Mouse (Mus musculus) forebrain, embryonic 13.5 days (tissue): ENCODE data around the gene Uggt1. TPM values are rescaled to one million over a fixed set of nuclear protein-coding genes. Genes with fewer than 3 reads are reported as not detected.
A peak's percentile ranks its signal among the peaks of the same experiment; 100 is the strongest.

Experiments
- ATAC-seq: fragments of 200-750 bp; cut with Nextera tagmentation; 2 replicates; pipeline ENCODE4 v1.8.0; 2017
- H3K27ac ChIP-seq: fragments of 300-500 bp; sonication (generic); 2 replicates; pipeline ENCODE4 v1.5.1; 2015; ENCODE audit warnings: inconsistent platforms, mild to moderate bottlenecking, moderate library complexity
- H3K27me3 ChIP-seq: fragments of 300-500 bp; sonication (generic); 2 replicates; pipeline ENCODE4 v1.6.1; 2015; ENCODE audit warnings: mild to moderate bottlenecking, inconsistent platforms
- H3K36me3 ChIP-seq: fragments of 300-500 bp; sonication (generic); 2 replicates; pipeline ENCODE4 v1.6.1; 2015; ENCODE audit warnings: mild to moderate bottlenecking, inconsistent platforms; ENCODE audit not compliant: poor library complexity, severe bottlenecking
- H3K4me1 ChIP-seq: fragments of 300-500 bp; sonication (generic); 2 replicates; pipeline ENCODE4 v1.6.1; 2015; ENCODE audit warnings: inconsistent platforms
- H3K4me2 ChIP-seq: fragments of 300-500 bp; sonication (generic); 2 replicates; pipeline ENCODE4 v1.6.1; 2015; ENCODE audit warnings: inconsistent platforms, mild to moderate bottlenecking, moderate library complexity
- H3K4me3 ChIP-seq: fragments of 300-500 bp; sonication (generic); 2 replicates; pipeline ENCODE4 v1.5.1; 2015; ENCODE audit warnings: mild to moderate bottlenecking, inconsistent platforms
- H3K9ac ChIP-seq: fragments of 300-500 bp; sonication (generic); 2 replicates; pipeline ENCODE4 v1.6.1; 2015; ENCODE audit warnings: mild to moderate bottlenecking, inconsistent platforms
- H3K9me3 ChIP-seq: fragments of 300-500 bp; sonication (generic); replicated peaks from 2 replicates; pipeline ENCODE4 v1.6.1; 2016; ENCODE audit warnings: inconsistent platforms
- WGBS: fragments of 180-500 bp; shearing (Covaris S2); methylation state at CpG from one replicate; pipeline ENCODE4 v1.1.7; 2015; 5-methylcytosine and 5-hydroxymethylcytosine counted together
- microRNA-seq: library from miRNA; unstranded; fragments of <30 nt; microRNA quantifications from one replicate; pipeline ENCODE4, GENCODE M21; 2016
- polyA plus RNA-seq: library from polyadenylated mRNA; unstranded; fragments of >200 nt; fragmentation: Nextera tagmentation; extraction: Ambion mirVana; gene quantifications from 2 replicates; pipeline ENCODE4 v1.2.1, GENCODE M21; 2015

The Uggt1 gene
- polyA plus RNA-seq, 1 experiment from 2014 or later: 47.4 TPM

DNA sequence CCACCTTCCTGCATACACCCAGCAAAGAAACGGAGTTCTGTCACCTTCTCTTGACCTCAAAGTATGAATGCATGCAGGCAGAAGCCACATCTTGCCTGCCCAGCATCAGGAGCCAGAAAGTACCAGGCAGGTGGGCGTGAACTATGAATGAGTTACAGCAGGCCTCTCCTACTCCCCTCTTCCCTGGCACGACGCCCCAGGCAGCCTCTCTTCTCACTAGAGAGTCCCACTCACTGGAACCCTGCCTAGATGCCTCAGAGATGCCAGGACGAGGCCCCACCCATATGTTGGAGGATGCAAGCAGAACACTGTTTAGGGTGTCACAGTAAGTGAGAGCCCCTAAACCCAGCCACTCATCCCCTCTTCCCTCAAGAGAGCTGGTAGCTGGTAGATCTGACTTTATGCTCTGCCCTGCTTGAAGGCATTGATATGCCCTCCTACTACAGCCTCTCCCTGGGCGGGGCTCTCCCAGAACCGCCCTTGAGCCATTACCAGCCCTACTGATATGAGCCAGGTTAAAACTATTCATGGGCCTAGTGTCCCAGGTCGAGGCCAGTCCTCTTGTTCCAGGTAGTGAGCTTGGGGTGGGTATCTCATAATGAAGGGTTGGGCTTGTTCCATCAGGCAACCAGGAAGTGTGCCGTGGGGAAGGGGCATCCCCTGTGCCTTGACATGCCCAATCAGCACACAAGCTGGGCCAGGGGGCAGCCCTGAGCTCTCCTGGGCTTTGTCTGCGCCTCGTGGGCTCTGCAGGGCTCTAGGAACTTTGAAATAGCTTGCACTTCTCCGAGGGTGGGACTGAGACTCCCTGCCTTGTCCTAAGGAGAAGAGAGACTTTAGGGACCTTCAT lies 148.9 kb downstream of the Uggt1 start:
- peak overlapping the region; percentile 41; the same call in 1 of the 2 replicates for H3K27ac ChIP-seq

DNA sequence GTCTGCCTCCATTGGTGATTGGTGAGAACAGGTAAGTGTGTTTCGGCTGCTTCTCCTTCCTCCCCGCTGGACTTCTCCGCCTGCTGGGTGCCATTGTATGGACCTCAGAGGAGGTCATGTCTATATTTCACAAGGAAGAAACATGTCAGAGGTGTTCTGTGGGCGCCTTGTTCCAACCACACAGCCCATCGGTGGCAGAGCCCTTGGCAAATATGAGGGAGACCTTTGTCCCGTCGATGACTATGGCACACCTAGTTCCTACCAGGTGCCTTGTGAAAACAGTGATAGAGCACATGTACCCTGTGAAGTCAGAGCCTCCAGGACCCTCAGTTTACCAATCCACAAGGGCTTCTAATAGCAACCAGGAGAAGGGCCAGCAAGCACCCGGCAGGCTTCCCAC lies 150.8 kb downstream of the Uggt1 start:
- peaks cover 24% of the 10 kb centered on the region for H3K36me3 ChIP-seq
- H3K9ac ChIP-seq: no peak overlapping the region
- H3K27ac ChIP-seq: no peak overlapping the region
- no peak overlapping the region for H3K4me2 ChIP-seq
- peaks cover 39% of the 10 kb centered on the region for H3K4me1 ChIP-seq
- 94% methylated on average over 8 of the region's 8 CpGs for WGBS
- no peaks in the 10 kb centered on the region for H3K9me3 ChIP-seq
- no peaks in the 10 kb centered on the region for H3K27me3 ChIP-seq
- no peak overlapping the region for H3K4me3 ChIP-seq
- no peak for ATAC-seq

More for the DNA sequence above, 148.9 kb downstream of the Uggt1 start:
- Histone ChIP-seq H3K4me1 (peaks cover 19% of the 10 kb centered on the region), H3K36me3 (peaks cover 27% of the 10 kb centered on the region), H3K27me3 (no peaks in the 10 kb centered on the region), H3K9me3 (no peaks in the 10 kb centered on the region), H3K4me2 (no peak overlapping the region), H3K4me3 (no peak overlapping the region), H3K9ac (no peak overlapping the region)
- WGBS: 86% methylated on average over 12 of the region's 12 CpGs
- peak; percentile 83 for ATAC-seq

DNA sequence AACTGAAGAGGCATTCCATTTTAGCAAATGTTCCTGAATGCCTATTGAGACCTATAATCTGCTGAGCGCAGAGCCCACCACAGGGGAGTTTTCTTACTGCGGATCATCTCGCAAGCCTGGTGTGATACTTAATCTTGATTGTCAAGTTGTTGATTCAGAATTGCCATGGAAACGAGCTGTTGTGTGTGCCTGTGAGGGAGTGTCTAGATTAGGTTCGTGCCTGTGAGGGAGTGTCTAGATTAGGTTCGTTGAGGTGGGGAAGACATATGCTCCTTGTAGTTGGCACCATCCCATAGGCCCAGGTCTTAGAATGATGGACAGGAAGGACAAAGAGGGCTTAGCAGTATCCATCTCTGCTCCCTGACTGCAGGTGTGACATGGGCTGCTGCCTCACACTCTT lies 153.3 kb downstream of the Uggt1 start:
- Histone ChIP-seq H3K27me3 (no peaks in the 10 kb centered on the region), H3K27ac (no peak overlapping the region), H3K4me1 (peaks cover 48% of the 10 kb centered on the region), H3K36me3 (peaks cover 27% of the 10 kb centered on the region), H3K9ac (no peak overlapping the region), H3K9me3 (no peaks in the 10 kb centered on the region), H3K4me3 (no peak overlapping the region), H3K4me2 (no peak overlapping the region)
- no peak for ATAC-seq
- 68% methylated on average over 6 of the region's 6 CpGs for WGBS

DNA sequence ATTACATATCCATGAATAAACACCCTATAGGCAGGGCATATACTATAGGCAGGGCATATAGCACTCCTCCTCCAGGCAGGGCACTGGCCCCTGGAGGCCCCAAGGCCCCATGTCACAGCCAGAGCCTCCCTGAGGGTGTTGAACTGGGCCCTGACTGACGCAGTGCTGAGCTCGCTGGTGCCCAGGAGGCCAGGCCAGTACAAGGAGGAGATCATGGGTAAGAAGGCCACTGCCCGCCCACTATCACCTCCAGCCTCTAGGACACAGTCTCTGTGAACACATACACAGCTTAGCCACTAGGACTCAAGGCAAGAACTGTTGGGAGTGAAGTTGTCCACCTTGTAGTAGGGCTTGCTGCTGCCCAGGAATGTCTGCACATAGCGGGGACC lies 153.8 kb downstream of the Uggt1 start:
- Histone ChIP-seq H3K9me3 (no peaks in the 10 kb centered on the region), H3K27ac (no peak overlapping the region), H3K36me3 (peaks cover 30% of the 10 kb centered on the region), H3K4me1 (peaks cover 43% of the 10 kb centered on the region), H3K4me3 (no peak overlapping the region), H3K4me2 (no peak overlapping the region), H3K27me3 (no peaks in the 10 kb centered on the region), H3K9ac (no peak overlapping the region)
- 0 out of 2 replicates have a peak, but pooled peaks have one; percentile 28 for ATAC-seq
- WGBS: 92% methylated on average over 4 of the region's 4 CpGs

Small RNA genes within 50 kb of the gene (microRNA-seq; reads per million reads assigned to microRNA genes)
- gene Mir6897: 5.9 reads per million, percentile 17 among the genes with 10 or more reads in this experiment

Other genes starting within 250 kb of the Uggt1 start
- gene Hs6st1, start 176.3 kb downstream of the Uggt1 start, polyA plus RNA-seq: 5.2 and 5.4 TPM in 2 replicates
- gene Neurl3, start 30.0 kb upstream of the Uggt1 start, polyA plus RNA-seq: 0.32 and 0.43 TPM in 2 replicates
- 1.5 and 2.2 TPM in 2 replicates for gene Arid5a, start 63.0 kb upstream of the Uggt1 start, polyA plus RNA-seq
- gene Kansl3, start 124.5 kb upstream of the Uggt1 start, polyA plus RNA-seq: 34.2 and 39.0 TPM in 2 replicates
- gene Fer1l5, start 127.6 kb upstream of the Uggt1 start, polyA plus RNA-seq: 1.1 and 1.7 TPM in 2 replicates
- gene Lman2l, start 200.6 kb upstream of the Uggt1 start, polyA plus RNA-seq: 56.4 and 59.5 TPM in 2 replicates
- gene Cnnm4, start 226.9 kb upstream of the Uggt1 start, polyA plus RNA-seq: 10.0 and 10.2 TPM in 2 replicates